Mouse (Mus musculus) thymus, adult 2 months (tissue): Measurements from ENCODE around the gene Tekt5. TPM values are rescaled to one million over a fixed set of nuclear protein-coding genes. Genes with fewer than 3 reads are reported as not detected.

Source experiments
- DNase-seq: peaks from one replicate; pipeline ENCODE4 v3.0.0; 2021
- H3K27ac ChIP-seq: fragments of 200-500 bp; 2 replicates; pipeline ENCODE4 v1.5.1; 2012; ENCODE audit warnings: low read length, control low read depth; ENCODE audit not compliant: control insufficient read depth, insufficient read depth
- H3K27me3 ChIP-seq: fragments of 200-500 bp; 2 replicates; pipeline ENCODE4 v1.6.1; 2012; ENCODE audit warnings: mild to moderate bottlenecking, low read length, moderate library complexity, mixed read lengths; ENCODE audit not compliant: control insufficient read depth, insufficient read depth
- H3K36me3 ChIP-seq: fragments of 200-500 bp; 2 replicates; pipeline ENCODE4 v1.6.1; 2012; ENCODE audit warnings: mild to moderate bottlenecking, low read length, moderate library complexity; ENCODE audit not compliant: control insufficient read depth, insufficient read depth
- H3K4me1 ChIP-seq: fragments of 200-500 bp; replicated peaks from 2 replicates; pipeline ENCODE4 v1.6.1; 2012; ENCODE audit warnings: low read length; ENCODE audit not compliant: control insufficient read depth, insufficient read depth
- H3K4me3 ChIP-seq: fragments of 200-500 bp; 2 replicates; pipeline ENCODE4 v1.5.1; 2012; ENCODE audit warnings: mild to moderate bottlenecking, low read length, control low read depth, moderate library complexity; ENCODE audit not compliant: control insufficient read depth, insufficient read depth
- CTCF ChIP-seq: fragments of 200-500 bp; IDR thresholded peaks from 2 replicates; pipeline ENCODE4 v1.5.1; 2012; ENCODE audit warnings: mild to moderate bottlenecking, control low read depth, low read length, moderate library complexity, borderline replicate concordance; ENCODE audit not compliant: control insufficient read depth, poor library complexity, insufficient read depth; ENCODE audit errors: extremely low read depth
- POLR2A ChIP-seq: fragments of 200-500 bp; IDR thresholded peaks from 2 replicates; pipeline ENCODE4 v1.6.1; 2012; ENCODE audit warnings: mild to moderate bottlenecking, low read length, control low read depth, moderate library complexity; ENCODE audit not compliant: control insufficient read depth, poor library complexity, insufficient read depth; ENCODE audit errors: extremely low read depth
- WGBS: fragments of 180-500 bp; shearing (Covaris S2); methylation state at CpG from one replicate; pipeline ENCODE4 v1.1.7; 2018; 5-methylcytosine and 5-hydroxymethylcytosine counted together
- polyA plus RNA-seq: library from polyadenylated mRNA; depleted of rRNA; stranded (reverse); fragments of >200 nt; gene quantifications from 2 replicates; pipeline ENCODE4 v1.2.3, GENCODE M21; 2012

Gene Tekt5
- polyA plus RNA-seq, 1 experiment: 1.7 TPM

DNA sequence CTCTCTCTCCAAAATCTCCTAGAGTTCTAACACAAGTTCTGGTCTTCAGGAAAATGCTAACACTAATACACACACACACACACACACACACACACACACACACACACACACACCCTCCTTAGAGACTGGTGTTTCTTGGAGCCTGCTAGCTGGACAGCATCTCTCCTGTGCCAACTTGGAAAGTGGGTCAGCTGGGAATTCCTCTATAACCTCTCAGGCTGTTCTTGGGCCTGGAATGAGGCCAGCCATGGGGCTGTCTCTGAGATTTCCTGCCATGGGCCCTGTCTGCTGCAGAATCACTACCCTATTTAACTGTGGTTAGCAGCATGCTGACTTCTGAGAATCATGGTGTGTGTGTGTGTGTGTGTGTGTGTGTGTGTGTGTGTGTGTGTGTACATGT lies 40.3 kb downstream of the Tekt5 start:
- H3K4me1 ChIP-seq: peaks cover 5% of the 10 kb centered on the region; the same call in 1 of the 2 replicates
- H3K36me3 ChIP-seq: no peaks in the 10 kb centered on the region
- TF ChIP-seq CTCF (no peak), POLR2A (no peak)
- H3K27me3 ChIP-seq: no peaks in the 10 kb centered on the region
- DNase-seq: no peak
- no peak overlapping the region for H3K4me3 ChIP-seq
- no peak overlapping the region for H3K27ac ChIP-seq

DNA sequence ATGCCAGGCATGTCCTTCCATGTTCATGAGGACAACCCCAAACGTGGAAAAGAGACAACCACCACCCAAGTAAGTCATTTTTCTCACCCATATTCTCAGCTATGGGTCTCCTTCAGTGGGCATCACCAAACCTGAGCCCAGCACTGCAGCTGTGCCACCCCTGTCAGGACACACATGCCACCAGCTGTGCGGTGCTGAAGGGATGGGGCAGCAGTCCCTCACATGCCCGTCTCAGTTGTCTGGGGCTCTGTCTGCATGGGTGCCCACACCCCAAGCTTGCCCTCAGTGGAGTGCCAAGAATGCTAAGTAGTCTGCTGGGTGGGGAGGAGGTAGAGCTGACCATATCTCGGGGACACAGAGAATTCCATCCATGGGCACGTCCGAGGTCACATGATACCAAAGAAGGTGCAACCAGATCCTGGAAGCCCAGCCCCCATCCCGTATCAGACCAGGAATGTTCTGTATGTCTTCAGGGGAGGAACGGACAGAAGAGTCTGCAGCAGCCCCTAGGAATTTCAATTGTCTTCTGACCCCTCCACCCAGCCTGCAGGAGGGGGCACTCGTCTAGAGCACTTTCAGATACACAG lies 44.1 kb downstream of the Tekt5 start:
- Histone ChIP-seq H3K4me3 (no peak overlapping the region), H3K4me1 (no peaks in the 10 kb centered on the region), H3K36me3 (no peaks in the 10 kb centered on the region), H3K27ac (no peak overlapping the region), H3K27me3 (no peaks in the 10 kb centered on the region)
- WGBS: 86% methylated on average over 9 of the region's 9 CpGs
- TF ChIP-seq POLR2A (no peak), CTCF (no peak)
- no peak for DNase-seq

DNA sequence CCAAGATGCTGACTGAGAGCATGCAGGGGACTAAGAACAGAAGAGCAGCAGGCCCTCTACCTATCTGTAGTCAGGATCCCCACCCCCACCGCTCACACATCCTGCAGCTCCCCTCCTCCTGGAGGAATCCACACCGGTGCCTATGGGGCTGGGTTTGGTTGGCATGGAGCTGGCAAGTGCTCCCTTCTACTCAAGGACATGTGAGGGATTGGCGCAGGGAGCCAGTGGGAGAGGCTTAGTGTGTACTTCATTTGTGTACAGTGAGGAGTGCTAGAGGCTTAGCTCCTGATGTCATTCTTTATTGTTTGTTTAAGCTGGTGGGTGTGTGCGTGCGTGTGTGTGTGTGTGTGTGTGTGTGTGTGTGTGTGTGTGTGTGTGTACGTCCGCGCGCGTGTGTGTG lies 45.4 kb downstream of the Tekt5 start:
- H3K4me1 ChIP-seq: no peaks in the 10 kb centered on the region
- TF ChIP-seq POLR2A (no peak), CTCF (no peak)
- H3K27me3 ChIP-seq: no peaks in the 10 kb centered on the region
- DNase-seq: no peak
- no peaks in the 10 kb centered on the region for H3K36me3 ChIP-seq
- H3K4me3 ChIP-seq: no peak overlapping the region
- no peak overlapping the region for H3K27ac ChIP-seq
- WGBS: 93% methylated on average over 10 of the region's 10 CpGs

DNA sequence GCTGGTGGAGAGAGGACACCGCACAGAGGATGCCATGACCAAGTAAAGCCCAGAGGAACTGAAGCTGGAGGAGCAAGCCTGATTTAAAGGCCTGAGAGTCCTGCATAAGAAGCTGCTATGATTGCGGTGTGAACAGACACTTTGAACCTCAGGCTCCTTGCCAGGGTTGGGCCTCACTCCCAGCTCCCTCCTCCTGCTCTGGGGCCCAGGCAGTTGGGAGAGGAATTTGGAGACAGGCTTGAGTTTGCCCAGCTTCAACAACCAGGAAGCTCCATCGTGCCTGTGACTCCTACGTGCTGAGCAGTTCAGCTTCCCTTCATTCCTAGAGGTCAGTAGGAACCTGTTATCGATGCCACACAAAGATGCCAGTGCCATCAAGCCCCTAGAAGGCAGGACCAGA lies 45.9 kb downstream of the Tekt5 start:
- no peaks in the 10 kb centered on the region for H3K36me3 ChIP-seq
- DNase-seq: no peak
- H3K4me3 ChIP-seq: no peak overlapping the region
- TF ChIP-seq CTCF (no peak), POLR2A (no peak)
- whole genome bisulfite sequencing: 78% methylated on average over 5 of the region's 5 CpGs
- H3K4me1 ChIP-seq: no peaks in the 10 kb centered on the region
- no peak overlapping the region for H3K27ac ChIP-seq
- H3K27me3 ChIP-seq: no peaks in the 10 kb centered on the region

DNA sequence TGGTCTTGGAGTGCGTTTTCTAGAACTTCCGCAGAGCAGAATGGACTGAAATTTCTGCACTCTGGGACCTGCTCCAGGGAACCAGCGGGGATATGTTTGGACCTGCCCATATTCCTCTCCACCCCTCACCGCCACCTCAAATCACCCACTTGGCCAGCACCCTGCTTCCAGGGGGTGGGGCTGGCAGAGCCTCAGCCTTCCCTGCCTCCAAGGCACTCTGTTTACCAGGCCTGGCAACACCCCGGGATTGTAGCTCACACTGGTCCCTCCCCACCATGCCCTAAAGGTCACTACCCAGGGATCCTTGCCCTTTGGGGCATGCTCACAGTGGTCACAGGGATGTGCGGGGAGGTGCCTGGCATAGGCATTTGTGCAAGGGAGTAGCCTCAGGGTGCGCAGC lies 47.7 kb downstream of the Tekt5 start:
- WGBS: 94% methylated on average over 7 of the region's 7 CpGs
- DNase-seq: no peak
- H3K27ac ChIP-seq: no peak overlapping the region

DNA sequence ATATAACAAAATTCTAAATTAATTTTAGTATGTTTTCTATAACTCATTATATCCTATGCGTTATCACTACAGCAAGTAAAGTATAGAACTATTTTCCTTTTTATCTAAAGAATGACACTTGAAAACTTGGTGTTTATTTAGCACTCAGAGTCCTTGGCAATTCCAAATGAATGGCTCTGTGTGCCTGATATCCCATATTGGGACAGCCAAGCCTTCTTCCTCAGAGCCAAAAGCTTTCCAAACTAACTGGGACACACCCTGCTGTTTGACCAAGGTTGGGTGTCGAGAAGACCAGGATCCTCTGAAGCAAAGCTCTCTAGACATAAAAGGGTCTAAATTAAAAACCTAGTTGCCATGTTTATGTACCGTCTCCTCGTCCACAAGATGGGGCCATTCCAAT lies 54.2 kb downstream of the Tekt5 start:
- H3K27me3 ChIP-seq: no peaks in the 10 kb centered on the region
- no peak overlapping the region for H3K4me3 ChIP-seq
- H3K36me3 ChIP-seq: no peaks in the 10 kb centered on the region
- DNase-seq: no peak
- H3K4me1 ChIP-seq: no peaks in the 10 kb centered on the region
- TF ChIP-seq CTCF: no peak
- TF ChIP-seq POLR2A: no peak
- 91% methylated on average over 4 of the region's 4 CpGs for WGBS
- H3K27ac ChIP-seq: no peak overlapping the region

More for the DNA sequence above, 47.7 kb downstream of the Tekt5 start:
- no peaks in the 10 kb centered on the region for H3K4me1 ChIP-seq
- no peaks in the 10 kb centered on the region for H3K27me3 ChIP-seq
- TF ChIP-seq CTCF (no peak), POLR2A (no peak)
- H3K4me3 ChIP-seq: no peak overlapping the region
- H3K36me3 ChIP-seq: no peaks in the 10 kb centered on the region

DNA sequence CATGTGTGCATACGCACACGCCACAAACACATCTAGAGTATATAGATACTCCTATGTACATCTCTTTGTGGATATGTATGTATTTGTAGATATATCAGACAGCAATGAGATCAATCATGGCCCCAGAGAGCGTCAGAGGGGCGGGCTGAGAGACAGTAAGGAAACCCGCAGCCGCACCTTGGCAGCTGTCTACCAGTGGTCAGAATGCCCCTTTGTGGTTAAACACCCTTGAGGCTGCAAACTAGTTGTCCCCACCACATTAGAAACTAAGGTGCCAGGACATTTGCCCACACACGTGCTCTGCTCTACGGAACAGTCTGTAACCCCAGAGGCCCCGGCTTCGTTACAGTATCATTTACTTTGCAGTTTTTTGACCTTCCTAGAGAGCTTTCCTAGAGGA lies 55.4 kb downstream of the Tekt5 start:
- Histone ChIP-seq H3K27me3 (no peaks in the 10 kb centered on the region), H3K27ac (no peak overlapping the region), H3K4me3 (no peak overlapping the region), H3K36me3 (no peaks in the 10 kb centered on the region), H3K4me1 (no peaks in the 10 kb centered on the region)
- TF ChIP-seq CTCF (no peak), POLR2A (no peak)
- no peak for DNase-seq
- WGBS: 62% methylated on average over 10 of the region's 10 CpGs
